Mouse (Mus musculus): ENCODE results near the gene Cdkn1b. TPM values are rescaled to one million over a fixed set of nuclear protein-coding genes. Genes with fewer than 3 reads are reported as not detected.

Cdkn1b gene
- total and polyA plus RNA-seq, 3 experiments, result 15.0 to 42.0 (median 35.9) TPM

- Histone ChIP-seq H3K9ac (ENCODE audit: low read depth, low read length) (no peak overlapping the region), H3K27me3 (ENCODE audit: control insufficient read depth, insufficient read depth, low read length) (no peaks in the 10 kb centered on the region), H3K36me3 (ENCODE audit: control insufficient read depth, insufficient read depth, low read length) (no peaks in the 10 kb centered on the region), H3K4me3 (no peak overlapping the region), H3K4me1 (ENCODE audit: control insufficient read depth, insufficient read depth, low read length) (no peaks in the 10 kb centered on the region), H3K79me2 (replicated peaks; ENCODE audit: control insufficient read depth, insufficient read depth, low read length) (no peaks in the 10 kb centered on the region), H3K27ac (no peak overlapping the region)
- intact Hi-C loops (cut with DNase I), result no loop called here
- 78% methylated on average over 1 of the region's 1 CpGs for WGBS
- TF ChIP-seq CTCF (IDR thresholded peaks at IDR 0.05) (no peak), POLR2A (IDR thresholded peaks at IDR 0.05; ENCODE audit: insufficient read depth, low read depth, low read length) (no peak), EP300 (IDR thresholded peaks at IDR 0.05; ENCODE audit: insufficient read depth, low read depth, low read length) (no peak)
- no peak for DNase-seq
These were observed 42.3 kb upstream of the Cdkn1b start for GRCm38 (mm10) chr6:134877892-134878291.

DNA sequence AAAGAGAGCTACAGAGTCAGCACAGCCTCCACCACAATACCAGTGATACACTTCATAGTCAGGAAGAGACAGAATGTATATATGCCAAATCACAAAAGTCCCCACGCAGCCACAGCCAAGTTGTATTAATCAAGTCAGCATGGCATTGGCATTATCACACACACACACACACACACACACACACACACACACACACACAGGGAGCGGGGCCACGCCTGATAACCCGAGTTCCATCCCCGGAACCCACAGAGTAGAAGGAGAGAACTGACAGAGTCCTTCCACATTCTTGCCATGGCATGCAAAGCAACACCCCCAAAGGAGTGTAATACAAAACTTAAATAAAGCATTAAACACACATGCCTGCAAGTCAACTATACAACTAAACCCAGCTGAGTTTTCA is 40.6 kb upstream of the Cdkn1b start:
- Histone ChIP-seq H3K27ac (no peak overlapping the region), H3K9ac (ENCODE audit: low read depth, low read length) (no peak overlapping the region), H3K27me3 (ENCODE audit: control insufficient read depth, insufficient read depth, low read length) (no peaks in the 10 kb centered on the region), H3K36me3 (ENCODE audit: control insufficient read depth, insufficient read depth, low read length) (no peaks in the 10 kb centered on the region), H3K4me3 (no peak overlapping the region), H3K79me2 (replicated peaks; ENCODE audit: control insufficient read depth, insufficient read depth, low read length) (no peaks in the 10 kb centered on the region), H3K4me1 (ENCODE audit: control insufficient read depth, insufficient read depth, low read length) (no peaks in the 10 kb centered on the region)
- TF ChIP-seq POLR2A (IDR thresholded peaks at IDR 0.05; ENCODE audit: insufficient read depth, low read depth, low read length) (no peak), CTCF (IDR thresholded peaks at IDR 0.05) (no peak), EP300 (IDR thresholded peaks at IDR 0.05; ENCODE audit: insufficient read depth, low read depth, low read length) (no peak)
- intact Hi-C loops (cut with DNase I), result no loop called here
- WGBS, result 88% methylated on average over 5 of the region's 5 CpGs
- no peak for DNase-seq

- TF ChIP-seq EP300 (IDR thresholded peaks at IDR 0.05; ENCODE audit: insufficient read depth, low read depth, low read length) (no peak), CTCF (IDR thresholded peaks at IDR 0.05) (no peak), POLR2A (IDR thresholded peaks at IDR 0.05; ENCODE audit: insufficient read depth, low read depth, low read length) (no peak)
- no peaks in the 10 kb centered on the region for H3K4me1 ChIP-seq (ENCODE audit: control insufficient read depth, insufficient read depth, low read length)
- H3K9ac ChIP-seq (ENCODE audit: low read depth, low read length), result no peak overlapping the region
- DNase-seq, result no peak
- H3K79me2 ChIP-seq (replicated peaks; ENCODE audit: control insufficient read depth, insufficient read depth, low read length), result no peaks in the 10 kb centered on the region
- no peaks in the 10 kb centered on the region for H3K36me3 ChIP-seq (ENCODE audit: control insufficient read depth, insufficient read depth, low read length)
- H3K27ac ChIP-seq, result no peak overlapping the region
- H3K4me3 ChIP-seq, result no peak overlapping the region
- 68% methylated on average over 2 of the region's 2 CpGs for WGBS
- intact Hi-C loops (cut with DNase I), result no loop called here
- no peaks in the 10 kb centered on the region for H3K27me3 ChIP-seq (ENCODE audit: control insufficient read depth, insufficient read depth, low read length)
These were observed 40.2 kb upstream of the Cdkn1b start for GRCm38 (mm10) chr6:134880046-134880445.

GRCm38 (mm10) chr6:134883661-134884060 is 36.5 kb upstream of the Cdkn1b start:
- Histone ChIP-seq H3K9ac (ENCODE audit: low read depth, low read length) (no peak overlapping the region), H3K79me2 (replicated peaks; ENCODE audit: control insufficient read depth, insufficient read depth, low read length) (no peaks in the 10 kb centered on the region), H3K4me1 (ENCODE audit: control insufficient read depth, insufficient read depth, low read length) (no peaks in the 10 kb centered on the region), H3K36me3 (ENCODE audit: control insufficient read depth, insufficient read depth, low read length) (no peaks in the 10 kb centered on the region), H3K4me3 (no peak overlapping the region), H3K27me3 (ENCODE audit: control insufficient read depth, insufficient read depth, low read length) (no peaks in the 10 kb centered on the region), H3K27ac (no peak overlapping the region)
- 87% methylated on average over 4 of the region's 4 CpGs for WGBS
- no peak for DNase-seq
- no peak for TF ChIP-seq CTCF (IDR thresholded peaks at IDR 0.05)
- TF ChIP-seq POLR2A (IDR thresholded peaks at IDR 0.05; ENCODE audit: insufficient read depth, low read depth, low read length), result no peak
- TF ChIP-seq EP300 (IDR thresholded peaks at IDR 0.05; ENCODE audit: insufficient read depth, low read depth, low read length), result no peak
- intact Hi-C loops (cut with DNase I), result no loop called here

DNA sequence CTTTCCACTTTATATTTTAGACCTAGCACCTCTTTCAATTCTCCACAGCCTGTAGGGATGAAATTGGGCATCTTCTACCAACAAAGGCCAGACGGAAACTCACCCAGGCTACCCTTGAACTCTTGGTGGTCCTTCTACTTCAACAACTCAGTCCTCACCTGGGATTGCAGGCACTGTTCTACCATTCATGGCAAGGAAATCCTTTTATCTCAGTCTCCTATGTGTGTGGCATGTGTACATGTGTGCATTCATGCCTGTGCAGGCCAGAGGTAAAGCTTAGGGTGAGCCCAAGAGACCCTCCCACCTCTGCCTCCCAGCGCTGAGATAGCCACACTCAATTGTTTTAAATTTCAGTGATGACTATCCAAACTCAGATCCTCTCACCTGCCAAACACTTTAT is 34.7 kb upstream of the Cdkn1b start:
- intact Hi-C loops (cut with DNase I), result no loop called here
- no peaks in the 10 kb centered on the region for H3K36me3 ChIP-seq (ENCODE audit: control insufficient read depth, insufficient read depth, low read length)
- no peak for TF ChIP-seq POLR2A (IDR thresholded peaks at IDR 0.05; ENCODE audit: insufficient read depth, low read depth, low read length)
- no peak for TF ChIP-seq CTCF (IDR thresholded peaks at IDR 0.05)
- no peak for TF ChIP-seq EP300 (IDR thresholded peaks at IDR 0.05; ENCODE audit: insufficient read depth, low read depth, low read length)
- WGBS, result 100% methylated on average over 2 of the region's 2 CpGs
- no peak overlapping the region for H3K4me3 ChIP-seq
- no peak overlapping the region for H3K9ac ChIP-seq (ENCODE audit: low read depth, low read length)
- no peaks in the 10 kb centered on the region for H3K27me3 ChIP-seq (ENCODE audit: control insufficient read depth, insufficient read depth, low read length)
- no peaks in the 10 kb centered on the region for H3K79me2 ChIP-seq (replicated peaks; ENCODE audit: control insufficient read depth, insufficient read depth, low read length)
- no peak overlapping the region for H3K27ac ChIP-seq
- no peak for DNase-seq
- no peaks in the 10 kb centered on the region for H3K4me1 ChIP-seq (ENCODE audit: control insufficient read depth, insufficient read depth, low read length)

GRCm38 (mm10) chr6:134886475-134886874 is 33.7 kb upstream of the Cdkn1b start:
- no peaks in the 10 kb centered on the region for H3K36me3 ChIP-seq (ENCODE audit: control insufficient read depth, insufficient read depth, low read length)
- no peaks in the 10 kb centered on the region for H3K27me3 ChIP-seq (ENCODE audit: control insufficient read depth, insufficient read depth, low read length)
- WGBS, result 80% methylated on average over 8 of the region's 8 CpGs
- H3K9ac ChIP-seq (ENCODE audit: low read depth, low read length), result no peak overlapping the region
- intact Hi-C loops (cut with DNase I), result no loop called here
- TF ChIP-seq EP300 (IDR thresholded peaks at IDR 0.05; ENCODE audit: insufficient read depth, low read depth, low read length) (no peak), POLR2A (IDR thresholded peaks at IDR 0.05; ENCODE audit: insufficient read depth, low read depth, low read length) (no peak), CTCF (IDR thresholded peaks at IDR 0.05) (no peak)
- H3K79me2 ChIP-seq (replicated peaks; ENCODE audit: control insufficient read depth, insufficient read depth, low read length), result no peaks in the 10 kb centered on the region
- DNase-seq, result no peak
- no peak overlapping the region for H3K4me3 ChIP-seq
- H3K27ac ChIP-seq, result no peak overlapping the region
- no peaks in the 10 kb centered on the region for H3K4me1 ChIP-seq (ENCODE audit: control insufficient read depth, insufficient read depth, low read length)

Measured in heart, adult 2 months (tissue).